Mouse (Mus musculus) neutrophil, adult 5-6 weeks (primary cell): ENCODE data around the gene Gstm4. TPM values are rescaled to one million over a fixed set of nuclear protein-coding genes. Genes with fewer than 3 reads are reported as not detected.
"Not testable (repeated sequence)": the region's sequence is repeated elsewhere in the genome, so short reads cannot be mapped to it uniquely, and the experiment has no call there.

Source experiments
- ATAC-seq: fragments of 151-379, 151-347 bp; 2 replicates; pipeline ENCODE4 v1.8.0; 2017; ENCODE audit warnings: mild to moderate bottlenecking, moderate TSS enrichment; ENCODE audit not compliant: insufficient number of reproducible peaks, poor library complexity, low FRiP score, severe bottlenecking; ENCODE audit errors: extremely low read depth
- total RNA-seq: library from RNA; stranded (forward); fragments of 200-1000 nt; gene quantifications from 2 replicates; pipeline ENCODE4 v1.2.3, GENCODE M21; 2017

Gstm4 gene
- total RNA-seq, 1 experiment from 2014 or later = 1.7 TPM

- ATAC-seq = no peak
Observed at GRCm38 (mm10) chr3:108022650-108023049, 22.0 kb downstream of the Gstm4 start.

- ATAC-seq = not testable (repeated sequence)
Observed at GRCm38 (mm10) chr3:108020351-108021022, 24.2 kb downstream of the Gstm4 start.

GRCm38 (mm10) chr3:108019226-108019625, 25.5 kb downstream of the Gstm4 start:
- ATAC-seq = not testable (repeated sequence)

GRCm38 (mm10) chr3:108018190-108018820, 26.4 kb downstream of the Gstm4 start:
- no peak for ATAC-seq

- peak; percentile 77 for ATAC-seq
Observed at GRCm38 (mm10) chr3:108017473-108018189, 27.1 kb downstream of the Gstm4 start, which contains the start of gene Gstm1. Gstm1 (minus strand) TSS chr3:108017973.

GRCm38 (mm10) chr3:108016468-108016867, 28.2 kb downstream of the Gstm4 start:
- not testable (repeated sequence) for ATAC-seq

- ATAC-seq = no peak
Observed at GRCm38 (mm10) chr3:108014974-108015346, 29.7 kb downstream of the Gstm4 start.

- ATAC-seq = no peak
Observed at GRCm38 (mm10) chr3:108014098-108014973, 30.4 kb downstream of the Gstm4 start.

- ATAC-seq = no peak
Observed at GRCm38 (mm10) chr3:108013331-108013871, 31.3 kb downstream of the Gstm4 start.

GRCm38 (mm10) chr3:108011558-108011957, 33.1 kb downstream of the Gstm4 start:
- no peak for ATAC-seq

- ATAC-seq = no peak
Observed at GRCm38 (mm10) chr3:108010286-108010685, 34.4 kb downstream of the Gstm4 start.

GRCm38 (mm10) chr3:108002021-108002420, 42.7 kb downstream of the Gstm4 start:
- ATAC-seq = no peak

- no peak for ATAC-seq
Observed at GRCm38 (mm10) chr3:107999491-107999890, 45.2 kb downstream of the Gstm4 start.

- no peak for ATAC-seq
Observed at GRCm38 (mm10) chr3:107998591-107998990, 46.1 kb downstream of the Gstm4 start.

- ATAC-seq = no peak
Observed at GRCm38 (mm10) chr3:107996576-107996975, 48.1 kb downstream of the Gstm4 start.

GRCm38 (mm10) chr3:107995974-107996373, 48.7 kb downstream of the Gstm4 start:
- ATAC-seq = not testable (repeated sequence)
